Mouse (Mus musculus): ENCODE results near the gene Kat2b.
"Not testable (repeated sequence)": the region's sequence is repeated elsewhere in the genome, so short reads cannot be mapped to it uniquely, and the experiment has no call there.

Kat2b gene

DNA sequence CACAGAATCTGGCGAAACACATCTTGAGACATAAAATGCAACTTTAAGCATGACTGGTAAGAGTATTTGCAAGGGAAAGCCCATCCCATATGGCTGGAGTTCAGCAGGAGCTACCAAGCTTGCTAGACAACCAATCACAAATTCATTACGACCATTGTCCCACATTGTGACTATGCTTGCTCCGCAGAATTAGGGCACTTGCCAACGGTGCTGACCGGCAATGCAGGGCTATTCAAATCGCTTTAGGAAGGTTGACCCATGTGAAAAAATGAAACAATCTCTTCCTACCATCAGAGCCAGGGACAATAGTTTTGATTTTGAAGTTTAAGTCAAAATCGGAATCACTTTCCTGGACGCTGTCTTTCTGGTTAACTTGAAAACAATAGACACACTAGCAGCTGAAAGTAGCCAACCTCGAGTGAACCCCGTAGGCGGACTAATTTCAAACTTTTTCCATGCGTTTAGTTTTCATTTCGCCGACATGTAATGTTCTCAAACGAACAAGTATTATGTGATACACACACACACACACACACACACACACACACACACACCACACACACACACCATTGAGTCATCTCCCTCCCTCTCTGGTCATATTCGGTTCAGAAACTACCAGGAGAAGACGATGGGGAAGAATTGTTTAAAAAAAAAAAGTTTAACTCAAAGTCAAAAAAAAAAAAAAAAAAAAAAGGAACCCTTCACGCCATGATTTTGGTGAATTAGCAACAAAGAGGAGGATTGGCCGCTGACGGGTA lies at the start of gene Kat2b:
Kat2b (plus strand) TSS at position 701 of the 758 bp plus-strand sequence.
- peak; percentile 15 to 38 for DNase-seq (ENCODE audit: low spot score in 2 of 2)

DNA sequence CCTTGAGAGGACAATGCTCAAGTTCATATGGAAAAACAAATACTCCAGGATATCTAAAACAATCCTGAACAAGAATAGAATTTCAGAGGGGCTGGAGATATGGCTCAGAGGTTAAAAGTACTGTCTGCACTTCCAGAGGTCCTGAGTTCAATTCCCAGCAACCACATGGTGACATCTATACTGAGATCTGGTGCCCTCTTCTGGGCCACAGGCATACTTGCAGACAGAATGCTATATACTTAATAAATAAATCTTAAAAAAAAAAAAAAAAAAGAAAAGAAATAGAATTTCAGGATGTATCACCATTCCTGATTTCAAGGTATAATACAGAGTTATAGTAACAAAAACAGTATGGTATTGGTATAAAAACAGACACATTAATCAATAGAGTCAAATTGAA lies 47.3 kb upstream of the Kat2b start:
- no peak for DNase-seq (ENCODE audit: low spot score in 2 of 2)

DNA sequence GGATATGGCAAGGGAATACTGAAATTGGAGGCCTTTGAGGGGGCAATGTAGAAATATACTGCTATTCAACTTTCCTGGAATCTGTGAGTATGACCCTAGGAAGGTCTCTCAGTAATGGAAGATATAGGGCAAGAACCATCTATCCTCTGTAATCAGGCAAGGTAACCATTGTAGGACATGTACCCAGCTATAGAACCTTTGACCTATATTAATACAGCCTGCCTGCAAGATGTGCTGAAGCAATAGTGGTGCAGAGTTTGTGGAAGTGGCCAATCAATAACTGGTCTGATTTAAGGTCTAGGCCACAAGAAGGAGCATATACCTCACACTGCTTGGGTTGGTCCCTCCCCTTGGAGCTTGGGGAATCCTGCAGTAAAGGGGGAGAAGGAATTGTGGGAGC lies 46.2 kb upstream of the Kat2b start:
- no peak for DNase-seq (ENCODE audit: low spot score in 2 of 2)

DNA sequence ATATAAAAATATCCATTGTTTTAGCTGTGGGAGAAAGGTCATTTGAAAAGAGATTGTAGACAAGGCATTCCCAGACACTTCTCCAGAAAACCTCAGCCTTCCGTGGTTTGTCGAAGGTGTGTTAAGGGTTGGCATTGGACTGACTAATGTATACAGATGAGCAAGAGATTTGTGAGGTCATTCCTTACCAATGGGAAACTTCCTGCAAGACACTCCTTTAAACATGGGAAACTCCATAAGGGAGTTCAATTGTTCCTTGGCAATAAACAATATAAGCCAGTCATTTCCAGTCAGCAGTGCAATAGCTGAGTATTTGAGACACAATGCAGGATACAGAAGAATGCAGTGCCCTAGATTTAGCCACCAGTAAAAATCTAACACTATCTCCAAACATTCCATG lies 38.6 kb upstream of the Kat2b start:
- DNase-seq (ENCODE audit: low spot score in 2 of 2), result no peak

DNA sequence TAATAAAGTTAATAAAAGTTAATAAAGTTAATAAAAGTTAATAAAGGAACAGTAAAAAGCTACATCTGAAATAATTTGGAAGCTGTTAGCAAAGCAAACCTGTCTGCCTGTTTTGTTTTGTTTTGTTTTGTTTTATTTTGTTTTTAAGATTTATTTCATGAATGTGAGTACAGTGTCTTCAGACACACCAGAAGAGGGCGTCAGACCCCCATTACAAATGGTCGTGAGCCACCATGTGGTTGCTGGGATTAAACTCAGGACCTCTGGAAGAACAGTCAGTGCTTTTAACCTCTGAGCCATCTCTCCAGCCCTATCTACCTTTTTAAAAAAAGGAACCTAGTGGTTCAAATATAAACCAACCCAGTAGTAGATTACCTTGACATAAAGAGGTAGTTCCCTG lies 35.5 kb upstream of the Kat2b start:
- no peak for DNase-seq (ENCODE audit: low spot score in 2 of 2)

DNA sequence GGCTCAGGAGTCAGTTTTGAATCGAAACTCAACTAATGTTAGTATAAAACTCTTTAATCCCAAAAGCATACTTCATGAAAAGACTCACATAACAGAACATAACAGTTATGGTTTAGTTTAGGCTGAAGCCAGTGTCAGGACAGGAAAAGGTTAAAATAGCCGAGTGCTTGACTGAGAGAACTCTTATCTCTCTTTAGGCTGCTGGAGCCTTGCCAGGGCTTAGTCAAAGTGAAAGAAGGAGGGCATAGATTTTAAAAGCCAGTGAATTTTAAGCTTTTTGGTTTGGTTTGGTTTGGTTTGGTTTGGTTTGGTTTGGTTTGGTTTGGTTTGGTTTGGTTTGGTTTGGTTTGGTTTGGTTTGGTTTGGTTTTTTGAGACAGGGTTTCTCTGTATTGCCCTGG lies 34.2 kb upstream of the Kat2b start:
- no peak for DNase-seq (ENCODE audit: low spot score in 2 of 2)

DNA sequence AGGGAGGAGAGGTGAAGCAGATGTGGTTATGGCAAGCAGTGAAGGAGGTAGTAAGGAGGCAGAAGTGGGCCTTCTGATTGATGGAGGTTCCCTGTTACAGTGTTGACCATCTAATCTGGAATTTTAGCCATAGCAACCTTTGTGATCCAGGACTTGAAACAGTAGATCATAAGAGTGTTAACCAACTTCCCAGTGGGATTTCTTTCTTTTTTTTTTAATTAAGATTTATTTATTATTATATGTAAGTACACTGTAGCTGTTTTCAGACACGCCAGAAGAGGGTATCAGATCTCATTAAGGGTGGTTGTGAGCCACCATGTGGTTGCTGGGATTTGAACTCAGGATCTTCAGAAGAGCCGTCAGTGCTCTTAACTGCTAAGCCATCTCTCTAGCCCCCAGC lies 27.3 kb upstream of the Kat2b start, which contains the start of gene Pp2d1:
Pp2d1 (minus strand) TSS at position 101 of the 400 bp plus-strand sequence.
- DNase-seq (ENCODE audit: low spot score in 2 of 2), result not testable (repeated sequence)

DNA sequence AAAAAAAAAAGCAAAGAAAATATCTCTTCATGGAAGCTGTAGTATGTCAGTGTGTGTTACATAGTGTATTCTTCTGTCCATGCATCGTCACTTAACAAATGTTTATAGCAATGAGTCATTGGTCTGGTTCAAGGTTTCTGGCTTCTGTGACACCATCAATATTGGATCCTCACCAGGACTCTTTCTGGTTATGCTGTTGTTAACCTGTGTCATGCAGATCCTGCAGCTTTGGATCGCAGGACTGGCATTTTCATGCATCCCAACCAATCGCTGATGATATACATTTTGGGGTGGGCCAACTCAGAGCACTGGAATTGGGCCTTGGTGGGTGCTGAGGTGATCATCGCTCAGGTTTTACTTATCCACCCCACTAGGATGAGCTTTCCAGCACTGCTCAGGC lies 24.1 kb upstream of the Kat2b start:
- no peak for DNase-seq (ENCODE audit: low spot score in 2 of 2)

DNA sequence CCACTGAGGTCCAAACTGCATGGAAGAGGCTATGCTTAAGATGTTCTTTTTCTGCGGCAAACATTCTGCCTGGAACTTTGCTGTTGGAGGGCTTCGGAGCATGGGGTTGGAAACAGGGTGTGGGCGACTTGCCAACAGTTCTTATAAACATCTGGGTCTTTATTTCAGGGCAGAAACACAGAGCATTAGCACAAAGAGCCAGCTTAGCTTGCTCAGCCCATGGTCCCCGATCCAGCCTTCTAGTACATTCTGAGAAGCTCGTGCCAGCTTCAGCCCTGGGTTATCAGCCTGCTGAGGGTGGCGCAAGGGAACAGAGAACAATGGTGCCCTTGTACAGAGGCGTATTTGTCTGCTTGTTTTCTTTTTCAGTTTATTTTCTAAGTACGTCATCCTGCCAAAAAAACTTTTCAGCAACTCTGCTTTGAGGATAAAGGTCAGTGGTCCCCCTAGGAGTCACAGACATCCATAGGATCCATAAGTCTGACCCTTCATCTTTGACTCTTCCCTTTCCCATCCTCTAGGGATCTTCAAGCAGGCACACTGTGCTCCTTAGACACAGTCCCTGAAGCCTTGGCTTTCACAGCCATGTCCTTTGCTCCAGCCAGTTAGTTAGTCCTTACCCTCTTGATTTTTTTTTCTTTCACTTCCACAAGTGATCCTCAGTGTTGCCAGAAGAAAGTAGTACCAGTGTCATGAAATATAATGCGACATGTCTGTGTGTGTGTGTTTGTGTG lies 22.9 kb upstream of the Kat2b start:
- DNase-seq (ENCODE audit: low spot score in 2 of 2), result no peak

DNA sequence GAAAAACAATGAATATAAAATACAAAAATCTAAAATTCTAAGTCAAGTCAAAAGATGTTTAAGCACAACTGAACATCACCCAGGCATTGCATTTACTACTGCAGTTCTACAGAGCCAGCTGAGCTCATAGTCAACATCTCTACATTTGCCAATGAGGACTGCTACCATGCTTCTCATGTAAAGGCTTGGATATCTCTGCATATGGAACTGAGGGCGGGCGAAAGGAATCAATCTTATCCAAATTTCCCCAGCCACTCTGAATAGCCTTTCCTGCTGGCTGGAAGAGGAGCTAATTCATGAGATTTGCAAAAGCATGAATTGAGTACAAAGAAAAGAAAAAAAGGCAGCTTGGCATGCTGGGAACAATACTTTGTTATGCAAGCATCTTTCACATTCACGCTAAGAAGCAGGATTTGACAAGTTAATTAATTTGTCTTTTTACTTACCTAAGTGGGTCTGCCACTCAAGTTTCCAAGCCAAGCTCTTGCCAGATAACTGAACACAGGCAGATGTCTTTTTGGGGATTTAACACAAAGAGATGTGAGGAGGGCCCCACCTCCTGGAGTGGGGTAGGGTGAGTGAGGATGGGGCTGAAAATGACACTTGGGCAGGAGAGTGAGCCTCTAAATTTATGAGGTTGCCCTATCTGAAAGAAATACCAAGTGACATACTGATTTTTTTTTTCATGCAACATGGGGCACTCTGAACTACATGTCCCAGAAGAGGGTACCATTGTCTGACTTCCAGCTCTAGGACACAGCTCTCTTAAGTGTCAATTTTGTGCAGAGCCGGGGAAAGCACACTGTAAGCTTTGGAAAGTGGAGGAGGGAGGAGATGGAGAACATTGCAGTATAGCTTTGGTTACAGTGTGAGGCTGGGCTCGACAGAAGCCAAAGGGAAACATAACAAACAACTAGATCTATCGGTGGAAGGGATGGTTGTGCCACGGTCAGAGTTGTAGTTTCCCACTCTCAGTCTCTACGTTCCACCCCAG lies 15.1 kb upstream of the Kat2b start:
- no peak for DNase-seq (ENCODE audit: low spot score in 2 of 2)

DNA sequence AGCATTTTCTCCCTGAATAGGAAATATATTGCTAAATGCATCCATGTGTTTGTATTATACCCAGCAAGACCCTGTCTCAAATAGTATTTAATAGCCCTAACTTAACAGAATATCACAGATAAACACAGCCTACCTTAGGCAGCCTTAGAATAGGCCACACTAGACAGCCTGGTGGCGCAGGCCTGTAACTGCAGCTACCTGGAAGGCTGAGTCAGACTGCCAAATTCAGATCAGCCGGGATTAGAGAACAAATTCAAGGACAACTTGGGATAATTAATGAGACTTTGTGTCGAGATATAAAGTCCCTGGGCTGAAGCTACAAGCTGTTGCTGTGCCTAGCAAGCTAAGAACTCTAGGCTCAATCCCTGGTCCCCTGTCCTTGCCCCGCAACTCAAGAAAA lies 12.6 kb upstream of the Kat2b start:
- no peak for DNase-seq (ENCODE audit: low spot score in 2 of 2)

DNA sequence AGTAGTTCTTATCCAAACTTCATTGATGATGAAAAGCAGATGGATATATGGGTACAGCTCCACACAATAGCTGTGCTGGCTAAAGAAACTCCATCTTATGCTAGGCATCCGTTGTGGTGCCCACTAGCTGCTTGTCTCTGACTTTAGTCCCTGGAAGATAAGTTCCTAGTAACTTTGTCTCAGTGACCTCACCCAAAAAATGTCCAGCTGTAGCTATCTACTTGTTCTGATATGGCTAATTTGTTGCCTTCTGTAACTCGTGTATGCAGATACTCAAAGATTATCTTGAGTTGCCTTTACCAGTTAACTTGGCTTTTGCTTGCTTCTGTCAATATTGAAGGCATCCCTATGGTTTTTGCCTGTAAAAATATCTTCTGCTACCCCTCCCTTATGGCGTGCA lies 11.8 kb upstream of the Kat2b start:
- DNase-seq (ENCODE audit: low spot score in 2 of 2), result peak in 1 of 2 experiments; percentile 27

DNA sequence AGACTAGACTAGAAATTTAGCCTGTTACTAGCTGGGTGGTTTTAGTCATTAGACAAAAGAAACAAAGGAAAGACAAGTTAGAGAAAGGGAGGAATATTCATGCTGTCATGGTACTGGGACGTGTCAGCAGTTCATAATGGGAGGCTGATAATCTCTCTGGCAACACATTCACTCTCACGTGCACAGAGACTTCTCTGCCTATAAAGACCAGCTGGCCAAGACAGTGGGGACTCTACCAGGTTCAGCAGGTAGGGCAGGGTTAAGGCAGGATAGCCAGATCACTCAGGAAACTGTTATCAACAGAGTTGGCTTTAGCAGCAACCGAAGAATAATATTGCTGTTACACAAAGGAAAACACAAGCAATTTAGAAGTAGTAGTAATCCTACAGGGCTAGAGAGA lies 9.2 kb upstream of the Kat2b start:
- no peak for DNase-seq (ENCODE audit: low spot score in 2 of 2)

DNA sequence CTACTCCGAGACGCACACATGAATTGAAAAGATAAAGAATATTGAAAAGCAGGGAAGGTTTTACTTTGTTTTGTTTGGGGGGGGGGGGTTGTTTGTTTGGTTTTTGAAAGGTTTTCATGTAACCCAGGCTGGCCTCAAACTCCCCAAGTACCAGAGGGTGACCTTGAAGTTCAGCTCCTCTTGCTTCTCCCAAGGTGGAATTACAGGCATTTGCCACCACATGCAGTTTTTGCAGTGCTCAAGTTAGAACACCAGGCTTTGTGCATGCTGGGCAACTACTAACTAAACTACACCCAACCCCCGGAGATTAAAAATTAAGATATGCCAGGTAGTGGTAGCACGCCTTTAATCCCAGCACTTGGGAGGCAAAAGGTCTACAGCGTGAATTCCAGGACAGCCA lies 7.0 kb upstream of the Kat2b start:
- no peak for DNase-seq (ENCODE audit: low spot score in 2 of 2)

DNA sequence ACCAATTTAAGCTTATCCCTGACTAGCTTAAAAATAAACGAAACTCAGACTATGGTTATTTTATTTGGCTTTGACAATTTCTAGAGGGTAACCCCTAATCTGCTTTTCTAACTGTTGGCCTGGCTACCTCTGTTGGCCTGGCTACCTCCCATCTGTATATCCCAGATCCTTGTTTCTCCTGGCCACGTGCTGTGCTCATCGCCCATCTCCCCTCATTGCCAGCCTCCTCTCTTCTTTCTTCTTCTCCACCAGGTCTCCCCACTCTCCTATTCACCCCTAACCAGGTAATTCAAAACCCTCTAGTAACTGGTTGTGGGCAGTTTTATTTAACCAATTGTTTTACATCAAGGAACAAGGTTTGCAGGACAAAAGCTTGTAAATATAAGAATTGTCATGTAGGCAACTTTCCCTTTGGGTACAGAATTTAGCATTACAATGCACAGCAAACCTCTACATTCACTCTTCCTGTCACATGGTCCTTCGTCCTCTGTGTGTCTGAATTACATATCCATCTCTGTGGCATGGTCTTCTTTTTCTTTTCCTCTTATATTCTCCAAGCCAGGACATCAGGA lies 5.1 kb upstream of the Kat2b start:
- DNase-seq (ENCODE audit: low spot score in 2 of 2), result no peak

DNA sequence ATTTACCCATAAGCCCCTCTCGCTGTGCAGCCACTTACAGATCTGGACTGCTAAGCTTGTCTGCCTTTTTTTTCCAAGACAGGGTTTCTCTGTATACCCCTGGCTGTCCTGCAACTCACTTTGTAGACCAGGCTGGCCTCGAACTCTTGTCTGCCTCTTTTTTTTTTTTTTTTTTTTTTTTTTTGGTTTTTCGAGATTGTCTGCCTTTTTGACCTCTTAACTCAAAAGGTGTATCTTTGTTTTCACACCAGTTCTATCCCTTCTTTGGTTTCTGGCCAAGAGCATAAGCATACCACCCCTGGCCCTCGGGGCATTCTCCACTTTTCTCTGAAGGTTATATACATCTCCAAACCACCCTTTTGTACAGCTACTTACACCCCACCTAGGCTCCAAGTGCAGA lies 1.8 kb upstream of the Kat2b start:
- no peak for DNase-seq (ENCODE audit: low spot score in 2 of 2)

DNA sequence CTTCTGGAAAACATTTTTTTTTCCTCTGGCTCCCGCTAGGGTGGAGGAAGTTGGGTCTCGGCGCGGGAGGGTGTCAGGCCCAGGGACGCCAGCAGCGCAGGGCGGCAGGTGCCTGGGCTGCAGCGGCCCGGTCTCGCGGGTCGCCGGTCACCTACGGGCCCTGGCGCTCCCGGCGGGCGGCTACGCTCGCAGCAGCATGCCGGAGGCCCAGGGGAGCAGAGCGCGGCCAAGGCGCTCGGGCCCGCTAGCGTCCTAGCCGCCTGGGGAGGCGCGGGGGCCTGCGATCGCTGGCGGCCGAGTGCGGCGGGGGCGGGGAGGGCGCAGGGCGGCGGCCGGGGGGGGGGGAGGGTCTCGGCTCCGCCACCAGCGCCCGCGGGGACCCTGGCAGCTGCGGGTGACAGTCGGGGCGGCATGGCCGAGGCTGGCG lies 271 bp downstream of the Kat2b start:
- peak; percentile 67 to 75 for DNase-seq (ENCODE audit: low spot score in 2 of 2)

DNA sequence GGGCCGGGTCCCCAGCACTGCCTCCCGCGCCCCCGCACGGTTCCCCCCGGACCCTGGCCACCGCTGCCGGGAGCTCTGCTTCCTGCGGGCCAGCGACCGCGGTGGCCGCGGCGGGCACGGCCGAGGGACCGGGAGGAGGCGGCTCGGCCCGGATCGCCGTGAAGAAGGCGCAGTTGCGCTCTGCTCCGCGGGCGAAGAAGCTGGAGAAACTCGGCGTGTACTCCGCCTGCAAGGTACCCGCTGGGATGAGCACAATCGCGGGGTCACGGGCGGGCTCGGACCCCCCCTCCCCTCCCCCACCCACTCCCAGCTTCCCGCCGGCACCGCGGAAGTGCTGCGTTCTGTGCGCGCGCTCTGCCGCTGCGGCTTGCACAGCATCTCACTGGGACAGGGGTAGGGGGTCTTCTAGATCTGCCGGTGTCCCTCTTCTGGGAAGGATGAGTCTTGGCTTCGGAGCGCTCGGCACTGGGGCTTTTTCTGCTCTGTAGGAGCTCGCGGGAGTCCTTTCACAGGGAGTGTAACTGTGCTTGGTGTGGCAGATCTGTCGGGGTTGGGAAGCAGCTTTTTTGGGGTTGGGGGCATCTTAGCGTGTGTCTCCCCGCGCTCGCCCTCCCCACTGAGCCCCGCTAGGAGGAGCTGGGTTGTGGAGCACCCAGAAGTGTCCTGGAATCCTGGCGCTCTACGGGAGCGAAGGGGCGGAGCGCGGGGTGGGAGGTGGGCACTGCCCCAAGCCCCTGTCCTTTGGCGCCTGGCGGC lies 863 bp downstream of the Kat2b start:
- peak; percentile 37 to 42 for DNase-seq (ENCODE audit: low spot score in 2 of 2)

DNA sequence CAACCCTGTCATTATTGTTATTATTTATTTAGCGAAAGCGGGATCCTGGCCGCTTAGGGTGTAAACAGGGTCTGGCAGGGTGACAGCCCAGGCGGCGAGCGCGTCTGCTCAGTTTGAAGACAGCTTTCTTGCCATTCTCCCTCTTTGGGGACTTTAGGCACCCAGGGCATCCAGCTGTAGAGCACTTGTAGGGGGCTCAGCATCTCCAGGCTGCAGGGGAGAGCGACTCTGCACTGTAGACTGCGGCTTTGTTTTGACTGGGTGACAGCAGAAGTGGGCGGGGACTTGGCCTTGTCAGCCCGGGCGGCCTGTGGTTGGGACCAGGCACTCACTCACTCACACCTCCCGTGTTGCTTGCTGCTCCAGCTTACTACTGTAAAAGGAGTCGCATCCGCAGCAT lies 1.5 kb downstream of the Kat2b start:
- DNase-seq (ENCODE audit: low spot score in 2 of 2), result peak; percentile 90

DNA sequence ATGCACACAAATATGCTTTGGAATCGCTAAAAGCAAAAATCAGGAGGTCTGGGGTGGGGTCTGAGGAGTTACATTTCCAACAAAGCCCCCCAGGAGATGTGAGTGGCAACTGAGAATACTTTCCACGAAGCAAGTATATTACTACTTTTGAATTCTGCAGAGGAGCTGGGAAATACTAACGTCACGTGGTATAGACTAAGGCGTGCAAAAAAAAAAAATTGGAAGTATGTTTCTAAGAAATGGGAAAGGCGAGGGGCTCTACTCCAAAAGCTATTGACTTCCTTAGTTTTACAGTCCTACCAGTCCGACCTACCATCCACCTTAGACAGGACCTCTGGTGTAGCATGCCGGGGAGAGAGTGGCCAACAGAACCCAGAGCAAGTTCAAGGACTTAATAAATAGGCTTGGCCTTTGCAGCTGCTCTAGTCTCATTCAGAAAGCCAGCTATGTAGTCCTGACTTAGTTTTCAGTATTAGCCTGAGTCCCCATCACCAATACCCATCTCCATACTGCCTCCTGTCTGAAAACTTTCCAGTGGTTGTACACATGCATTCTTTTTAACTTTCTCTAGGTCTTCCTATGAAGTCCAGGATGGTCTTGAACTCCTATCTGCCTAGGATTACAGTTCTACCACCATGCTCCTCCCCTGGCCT lies 2.2 kb downstream of the Kat2b start:
- no peak for DNase-seq (ENCODE audit: low spot score in 2 of 2)
